13 mouse cellular contexts compared by ENCODE assay signal in genomic region chr8:75078851-75079250, GRCm38 (mm10).
"Had no signal": no experiment of that assay in that cellular context is flagged by ENCODE, and none has a peak within 500 bp of the region (broad histone marks: within the 10 kb centered on the region; RNA-seq: fewer than 3 reads in every experiment).

No protein-coding gene starts in this region.

- DNase-seq: lung, adult 18-20 months; lung, embryonic 14.5 days; lung, postnatal 10 days; lung, postnatal 4 days; midbrain, embryonic 14.5 days; retina, postnatal 1 day; right cerebral cortex, adult 18-20 months; right cerebral cortex, postnatal 25 days; right cerebral cortex, postnatal 4 days; spleen, adult 18-20 months; thymus, adult 18-20 months; thymus, postnatal 14 days; thymus, postnatal 36 days had no signal
